Mouse (Mus musculus) T-helper 1 cell (primary cell): ENCODE measurements around the gene Hist1h3e.

Source experiments
- in situ Hi-C: fragments of 300-600 bp; cut with MboI, MseI; formaldehyde crosslinking; loops from one replicate; pipeline ENCODE4 v1.15.1; 2025; ENCODE audit warnings: high pct_unique_total_duplicates

Hist1h3e gene

GRCm38 (mm10) chr13:23523976-23524375 is 38.2 kb downstream of the Hist1h3e start:
- in situ Hi-C loops = loop anchor here (5.0 kb wide), 2 partner anchors 77 to 217 kb away; no protein-coding TSS in a partner anchor

- in situ Hi-C loops = loop anchor here (5.0 kb wide), 2 partner anchors 74 to 214 kb away; no protein-coding TSS in a partner anchor
Observed at GRCm38 (mm10) chr13:23521703-23522102, 40.5 kb downstream of the Hist1h3e start.

- in situ Hi-C loops = no loop called here
Observed at GRCm38 (mm10) chr13:23519416-23519815, 42.8 kb downstream of the Hist1h3e start.

- in situ Hi-C loops = no loop called here
Observed at GRCm38 (mm10) chr13:23518885-23519284, 43.3 kb downstream of the Hist1h3e start.

- in situ Hi-C loops = no loop called here
Observed at GRCm38 (mm10) chr13:23518295-23518603, 43.9 kb downstream of the Hist1h3e start.

GRCm38 (mm10) chr13:23517603-23518294 is 44.4 kb downstream of the Hist1h3e start:
- in situ Hi-C loops = no loop called here

- in situ Hi-C loops = no loop called here
Observed at GRCm38 (mm10) chr13:23516822-23517602, 45.2 kb downstream of the Hist1h3e start.

GRCm38 (mm10) chr13:23515826-23516620 is 46.1 kb downstream of the Hist1h3e start:
- in situ Hi-C loops = no loop called here

- in situ Hi-C loops = no loop called here
Observed at GRCm38 (mm10) chr13:23515281-23515680, 46.9 kb downstream of the Hist1h3e start.

- in situ Hi-C loops = no loop called here
Observed at GRCm38 (mm10) chr13:23513517-23513916, 48.7 kb downstream of the Hist1h3e start.
